Mouse (Mus musculus): ENCODE data around the gene Agbl5. TPM values are rescaled to one million over a fixed set of nuclear protein-coding genes. Genes with fewer than 3 reads are reported as not detected.
A peak's percentile ranks its signal among the peaks of the same experiment; 100 is the strongest.

Gene Agbl5
- polyA plus RNA-seq, 1 experiment from 2014 or later: 28.8 TPM

DNA sequence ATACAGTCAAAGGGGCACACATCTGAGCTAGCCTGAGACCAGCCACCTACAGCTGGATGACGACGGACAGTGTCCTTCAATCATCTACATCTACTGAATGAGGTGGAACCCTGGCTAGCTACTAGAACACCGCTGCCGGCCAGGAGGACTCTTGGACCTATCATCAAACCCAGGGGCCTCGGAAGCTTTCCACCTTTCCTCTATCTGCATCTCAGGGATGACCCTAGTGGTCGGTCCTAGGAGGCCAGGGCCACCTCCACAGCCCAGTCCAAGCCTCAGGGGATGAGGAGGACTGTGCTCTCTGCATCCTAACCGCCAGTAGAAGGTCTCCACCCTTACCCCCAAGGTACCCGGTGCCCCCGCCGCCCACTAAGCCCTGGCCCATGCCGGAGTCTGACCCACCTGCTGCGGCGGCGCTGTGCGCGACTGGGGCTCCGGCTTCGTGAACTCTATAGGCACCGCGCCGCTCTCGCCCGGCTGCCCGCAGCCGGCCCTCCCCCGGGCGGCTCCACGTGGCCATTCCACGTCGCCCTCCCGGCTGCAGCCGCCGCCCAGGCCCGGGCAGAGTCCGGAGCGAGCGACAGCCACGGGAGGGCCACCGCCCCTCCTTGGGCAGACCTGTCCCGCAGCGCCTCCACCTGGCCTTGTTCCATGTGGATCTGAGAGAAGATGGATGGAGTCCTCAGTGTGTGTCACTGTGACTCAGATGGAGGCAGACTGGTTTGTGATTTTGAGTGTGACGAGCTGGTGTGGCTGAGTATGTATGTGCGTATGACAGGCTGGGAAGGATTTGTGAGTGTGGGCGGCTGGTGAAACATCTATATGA is 56.7 kb downstream of the Agbl5 start, which contains the start of gene Cgref1:
TSS of gene Cgref1 (minus strand) at position 636 of the 826 bp plus-strand sequence.
- ATAC-seq (ENCODE audit: low FRiP score): peak; percentile 57
- H3K4me1 ChIP-seq: peaks cover 18% of the 10 kb centered on the region
- WGBS: 5% methylated on average over 44 of the region's 44 CpGs
- peak within 1 kb of the TSS; percentile 70 for H3K9ac ChIP-seq
- H3K4me2 ChIP-seq: peak within 1 kb of the TSS; percentile 88
- H3K27me3 ChIP-seq: peaks cover 20% of the 10 kb centered on the region; the same call in 1 of the 2 replicates
- H3K4me3 ChIP-seq (replicated peaks): peak within 1 kb of the TSS; percentile 56
- H3K36me3 ChIP-seq (replicated peaks): no peaks in the 10 kb centered on the region
- H3K27ac ChIP-seq: no peak within 1 kb of the TSS
- no peaks in the 10 kb centered on the region for H3K9me3 ChIP-seq

DNA sequence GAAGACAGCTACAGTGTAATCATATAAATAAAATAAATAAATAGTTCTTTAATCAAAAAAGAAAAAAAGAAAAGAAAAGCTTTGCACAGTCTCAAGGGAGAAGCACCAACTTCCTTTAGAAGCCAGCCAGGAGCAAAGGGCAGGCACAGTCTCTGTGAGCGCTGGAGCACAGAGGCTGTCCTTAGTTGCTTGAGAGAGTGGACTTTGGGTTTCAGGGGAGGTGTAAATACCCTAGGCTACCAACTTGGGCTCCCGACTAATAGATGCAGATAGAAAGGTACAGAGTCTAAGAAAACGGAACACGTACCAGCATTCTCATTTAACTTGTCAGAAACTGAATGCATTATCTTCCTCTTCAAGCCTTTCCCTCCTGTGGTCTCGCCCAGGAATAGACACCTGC is 60.1 kb downstream of the Agbl5 start:
- Histone ChIP-seq H3K4me2 (no peak overlapping the region), H3K4me1 (peaks cover 23% of the 10 kb centered on the region), H3K27me3 (peaks cover 20% of the 10 kb centered on the region; the same call in 1 of the 2 replicates), H3K4me3 (replicated peaks) (no peak overlapping the region), H3K9ac (no peak overlapping the region), H3K9me3 (no peaks in the 10 kb centered on the region), H3K36me3 (replicated peaks) (peaks cover 23% of the 10 kb centered on the region), H3K27ac (no peak overlapping the region)
- ATAC-seq (ENCODE audit: low FRiP score): no peak
- WGBS: 73% methylated on average over 5 of the region's 5 CpGs

DNA sequence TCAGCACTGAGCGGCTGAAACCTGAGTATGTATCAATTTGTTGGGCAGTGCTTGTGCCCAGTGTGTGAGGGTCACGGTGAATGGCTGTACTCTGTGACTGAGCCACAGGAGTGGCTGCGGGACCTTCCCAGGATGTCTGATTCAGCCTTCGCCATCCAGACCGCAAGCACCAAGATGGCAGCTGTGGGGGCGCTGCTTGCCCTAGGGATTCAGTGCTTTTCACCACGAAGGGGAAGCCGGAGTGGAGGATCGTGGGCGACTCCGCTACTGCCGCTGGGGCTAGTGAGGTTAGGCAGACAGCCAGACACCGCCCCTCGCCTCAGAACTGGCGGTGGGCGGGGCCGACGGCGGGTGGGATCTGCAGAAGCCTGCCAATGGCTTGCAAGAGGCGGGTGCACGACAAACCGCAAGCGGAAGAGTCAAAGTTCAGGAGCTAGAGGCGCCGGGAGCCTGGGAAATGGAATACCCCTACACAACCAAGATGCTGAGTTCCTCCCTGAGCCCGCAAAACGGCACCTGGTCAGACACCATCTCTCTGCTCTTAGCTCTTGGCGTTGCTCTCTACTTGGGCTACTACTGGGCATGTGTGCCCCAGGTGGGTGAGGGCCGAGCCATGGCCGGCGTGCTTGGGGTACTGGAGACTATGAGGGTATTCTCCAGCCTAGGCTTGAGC is 61.3 kb downstream of the Agbl5 start:
- Histone ChIP-seq H3K4me2 (peak overlapping the region; percentile 79), H3K9me3 (no peaks in the 10 kb centered on the region), H3K4me3 (replicated peaks) (peak overlapping the region; percentile 54), H3K4me1 (peaks cover 22% of the 10 kb centered on the region), H3K27me3 (peaks cover 19% of the 10 kb centered on the region; the same call in 1 of the 2 replicates), H3K27ac (peak overlapping the region; percentile 27), H3K36me3 (replicated peaks) (peaks cover 35% of the 10 kb centered on the region), H3K9ac (peak overlapping the region; percentile 57)
- WGBS: 0% methylated on average over 31 of the region's 31 CpGs
- peak; percentile 89 for ATAC-seq (ENCODE audit: low FRiP score)

DNA sequence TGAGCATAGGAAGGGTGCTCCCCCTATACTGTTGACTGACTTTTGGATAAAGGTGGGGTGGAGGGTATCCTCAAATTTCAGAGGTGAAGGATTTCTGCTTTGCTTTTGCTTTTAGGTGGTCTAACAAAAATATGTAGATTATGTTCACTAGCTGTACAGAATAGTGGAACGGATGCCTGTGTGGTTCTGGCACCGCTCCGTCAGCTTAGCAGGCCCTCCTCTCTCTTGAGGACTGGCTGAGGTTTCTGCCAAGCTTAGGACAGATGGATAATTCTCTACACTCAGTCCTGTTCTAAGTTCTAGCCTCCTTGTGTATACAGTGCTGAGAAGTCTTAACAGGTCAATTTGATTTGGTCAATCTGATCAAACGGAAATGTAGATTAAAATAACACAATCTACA is 62.0 kb downstream of the Agbl5 start:
- Histone ChIP-seq H3K4me3 (replicated peaks) (peak overlapping the region; percentile 54), H3K4me2 (peak overlapping the region; percentile 79), H3K9me3 (no peaks in the 10 kb centered on the region), H3K36me3 (replicated peaks) (peaks cover 41% of the 10 kb centered on the region), H3K27me3 (peaks cover 12% of the 10 kb centered on the region; the same call in 1 of the 2 replicates), H3K9ac (peak overlapping the region; percentile 57), H3K27ac (peak overlapping the region; percentile 27; the same call in 1 of the 2 replicates), H3K4me1 (peaks cover 15% of the 10 kb centered on the region)
- 74% methylated on average over 4 of the region's 4 CpGs for WGBS
- no peak for ATAC-seq (ENCODE audit: low FRiP score)

DNA sequence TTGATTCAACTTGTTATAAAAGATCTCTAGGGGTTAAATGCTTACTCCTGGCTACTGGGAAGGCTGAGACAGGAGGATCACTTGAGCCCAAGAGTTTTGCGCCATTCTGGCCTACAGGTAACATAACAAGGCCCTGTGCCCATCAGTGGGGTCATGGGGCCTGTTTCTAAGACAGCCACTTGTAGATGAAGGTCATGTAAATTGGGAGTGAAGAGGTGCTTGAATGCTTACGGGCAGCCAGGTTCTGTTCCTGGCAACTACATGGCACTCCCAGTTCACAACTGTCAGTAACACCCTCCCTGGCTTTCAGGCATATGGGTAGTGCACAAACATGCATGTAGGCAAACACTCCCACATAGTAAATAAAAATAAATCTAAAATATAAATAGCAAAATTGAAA is 62.4 kb downstream of the Agbl5 start:
- Histone ChIP-seq H3K27ac (no peak overlapping the region), H3K4me2 (no peak overlapping the region)
- ATAC-seq (ENCODE audit: low FRiP score): no peak

DNA sequence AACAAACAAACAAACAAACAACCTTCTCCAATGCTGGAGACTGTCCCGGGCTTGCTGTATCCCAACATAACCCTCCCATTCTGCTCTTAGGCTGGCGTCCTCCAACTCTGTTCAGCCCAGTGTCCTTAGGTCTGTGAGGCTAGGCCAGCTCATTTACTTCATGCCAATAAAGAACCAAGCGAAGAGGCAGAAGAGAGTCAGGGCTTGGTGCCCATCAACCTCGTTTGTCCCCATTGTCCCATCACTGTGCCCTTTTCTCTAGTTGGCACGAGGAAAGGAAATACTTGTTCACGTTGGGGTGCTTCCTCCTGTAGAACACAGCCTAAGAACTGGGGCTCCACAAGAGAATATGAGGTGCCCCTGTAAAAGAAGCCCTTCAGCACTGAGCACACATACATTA is 63.2 kb downstream of the Agbl5 start:
- H3K4me1 ChIP-seq: peaks cover 14% of the 10 kb centered on the region
- H3K27me3 ChIP-seq: 0 out of 2 replicates have a peak, but pooled peaks cover 5% of the 10 kb centered on the region
- H3K4me2 ChIP-seq: no peak overlapping the region
- 83% methylated on average over 6 of the region's 6 CpGs for WGBS
- H3K4me3 ChIP-seq (replicated peaks): no peak overlapping the region
- ATAC-seq (ENCODE audit: low FRiP score): no peak
- H3K27ac ChIP-seq: no peak overlapping the region
- H3K9ac ChIP-seq: no peak overlapping the region
- H3K36me3 ChIP-seq (replicated peaks): peaks cover 48% of the 10 kb centered on the region
- no peaks in the 10 kb centered on the region for H3K9me3 ChIP-seq

More for the DNA sequence above, 62.4 kb downstream of the Agbl5 start:
- H3K4me3 ChIP-seq (replicated peaks): no peak overlapping the region
- peaks cover 14% of the 10 kb centered on the region for H3K4me1 ChIP-seq
- H3K36me3 ChIP-seq (replicated peaks): peaks cover 46% of the 10 kb centered on the region
- no peaks in the 10 kb centered on the region for H3K9me3 ChIP-seq
- no peak overlapping the region for H3K9ac ChIP-seq
- WGBS: 89% methylated on average over 2 of the region's 2 CpGs
- 0 out of 2 replicates have a peak, but pooled peaks cover 10% of the 10 kb centered on the region for H3K27me3 ChIP-seq

DNA sequence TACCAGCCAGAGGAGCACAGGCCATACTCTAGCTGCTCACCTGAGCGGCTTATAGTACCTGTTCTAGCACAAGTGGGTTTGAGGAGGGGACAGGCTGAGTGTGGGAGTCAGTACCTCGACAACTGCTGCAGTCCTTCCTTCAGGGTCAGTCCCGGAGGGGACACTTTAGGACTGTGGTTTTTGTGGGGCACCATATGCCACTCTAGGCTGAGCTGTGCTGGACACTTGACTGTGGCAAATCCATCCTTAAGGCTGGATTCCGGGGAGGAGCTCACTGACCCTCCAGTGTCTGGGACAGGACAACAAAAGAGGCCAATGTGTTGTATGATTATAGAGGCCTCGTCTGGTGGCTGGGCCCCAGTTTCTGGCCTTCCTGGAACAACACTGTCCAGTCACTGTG is 64.1 kb downstream of the Agbl5 start:
- H3K36me3 ChIP-seq (replicated peaks): peaks cover 53% of the 10 kb centered on the region
- no peak overlapping the region for H3K27ac ChIP-seq
- H3K4me2 ChIP-seq: no peak overlapping the region
- WGBS: 86% methylated on average over 5 of the region's 5 CpGs
- H3K4me3 ChIP-seq (replicated peaks): no peak overlapping the region
- H3K9ac ChIP-seq: no peak overlapping the region
- H3K9me3 ChIP-seq: no peaks in the 10 kb centered on the region
- H3K4me1 ChIP-seq: peaks cover 17% of the 10 kb centered on the region
- no peaks in the 10 kb centered on the region for H3K27me3 ChIP-seq
- ATAC-seq (ENCODE audit: low FRiP score): no peak

DNA sequence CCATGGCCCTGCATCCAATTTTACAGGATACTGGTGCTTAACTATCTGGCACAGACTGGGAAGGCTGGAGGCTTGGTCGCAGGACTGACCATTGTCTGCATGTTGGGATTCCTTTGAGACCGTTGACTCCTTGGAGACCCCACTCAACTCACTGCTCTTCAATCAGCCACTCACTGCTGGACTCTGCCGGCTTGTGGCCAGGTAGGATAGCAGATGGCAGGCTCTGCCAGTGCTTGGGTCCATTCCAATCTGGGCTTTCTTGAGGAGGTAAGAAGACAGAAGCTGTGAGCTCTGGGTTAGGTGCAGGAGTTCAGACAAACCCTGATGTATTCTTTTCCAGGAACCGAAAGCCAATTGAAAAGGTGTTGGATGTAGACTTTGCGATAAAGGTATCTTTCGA is 65.6 kb downstream of the Agbl5 start:
- ATAC-seq (ENCODE audit: low FRiP score): no peak
- H3K27me3 ChIP-seq: no peaks in the 10 kb centered on the region
- H3K27ac ChIP-seq: no peak overlapping the region
- H3K9ac ChIP-seq: no peak overlapping the region
- WGBS: 98% methylated on average over 6 of the region's 6 CpGs
- H3K4me2 ChIP-seq: no peak overlapping the region
- peaks cover 61% of the 10 kb centered on the region for H3K36me3 ChIP-seq (replicated peaks)
- peaks cover 30% of the 10 kb centered on the region for H3K4me1 ChIP-seq
- H3K9me3 ChIP-seq: no peaks in the 10 kb centered on the region
- H3K4me3 ChIP-seq (replicated peaks): no peak overlapping the region

DNA sequence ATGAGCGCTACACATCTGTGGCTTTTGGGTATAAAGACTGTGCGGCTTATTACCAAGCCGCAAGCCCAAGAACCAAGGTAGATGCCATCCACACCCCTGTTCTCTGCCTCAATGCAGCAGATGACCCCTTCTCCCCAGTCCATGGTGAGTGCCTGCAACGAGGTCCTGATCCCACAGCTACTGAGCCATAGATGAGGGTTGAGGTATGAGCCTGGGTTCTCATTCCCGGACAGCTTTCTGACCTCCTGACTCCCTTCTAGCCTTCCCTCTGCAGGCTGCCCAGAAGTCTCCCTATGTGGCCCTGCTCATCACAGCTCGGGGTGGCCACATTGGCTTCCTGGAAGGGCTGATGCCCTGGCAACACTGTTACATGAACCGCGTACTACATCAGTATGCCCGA is 66.1 kb downstream of the Agbl5 start:
- no peaks in the 10 kb centered on the region for H3K9me3 ChIP-seq
- H3K4me3 ChIP-seq (replicated peaks): no peak overlapping the region
- no peak overlapping the region for H3K9ac ChIP-seq
- H3K27me3 ChIP-seq: no peaks in the 10 kb centered on the region
- H3K4me2 ChIP-seq: no peak overlapping the region
- WGBS: 94% methylated on average over 9 of the region's 9 CpGs
- peaks cover 28% of the 10 kb centered on the region for H3K4me1 ChIP-seq
- no peak for ATAC-seq (ENCODE audit: low FRiP score)
- H3K27ac ChIP-seq: no peak overlapping the region
- H3K36me3 ChIP-seq (replicated peaks): peaks cover 61% of the 10 kb centered on the region

DNA sequence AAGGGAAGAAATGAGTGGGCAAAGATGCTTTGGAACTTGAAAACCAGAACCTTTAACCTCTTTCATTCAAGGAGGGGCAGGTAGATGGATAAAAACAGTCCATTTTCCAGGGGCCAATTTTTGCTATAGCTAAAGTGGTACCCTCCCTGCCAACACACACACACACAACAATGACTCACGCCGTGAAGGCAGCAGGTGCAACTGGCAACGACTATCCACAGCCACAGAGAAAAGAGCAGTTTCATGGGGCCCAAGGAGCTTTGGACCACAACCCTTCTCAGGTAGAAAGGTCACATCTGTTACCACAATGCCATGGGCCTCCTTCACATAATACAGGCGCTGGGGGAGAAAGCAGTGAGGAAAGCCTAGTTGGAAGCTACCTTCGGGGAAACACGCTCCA is 67.3 kb downstream of the Agbl5 start:
- Histone ChIP-seq H3K36me3 (replicated peaks) (peaks cover 61% of the 10 kb centered on the region), H3K27ac (no peak overlapping the region), H3K4me1 (peaks cover 21% of the 10 kb centered on the region), H3K9ac (no peak overlapping the region), H3K27me3 (no peaks in the 10 kb centered on the region), H3K9me3 (no peaks in the 10 kb centered on the region), H3K4me2 (no peak overlapping the region), H3K4me3 (replicated peaks) (no peak overlapping the region)
- WGBS: 95% methylated on average over 6 of the region's 6 CpGs
- ATAC-seq (ENCODE audit: low FRiP score): no peak

Data from forebrain, embryonic 12.5 days (tissue).